Mouse (Mus musculus): ENCODE measurements around the gene Myom3.
A peak's percentile ranks its signal among the peaks of the same experiment; 100 is the strongest.

Myom3 gene

GRCm38 (mm10) chr4:135804169-135804568 lies 44.7 kb downstream of the Myom3 start:
- DNase-seq (ENCODE audit: low spot score in 2 of 2) = no peak

- DNase-seq (ENCODE audit: low spot score in 2 of 2) = no peak
Measured at GRCm38 (mm10) chr4:135814896-135815295, 55.4 kb downstream of the Myom3 start.

- DNase-seq (ENCODE audit: low spot score in 2 of 2) = peak; percentile 31 to 36
Measured at GRCm38 (mm10) chr4:135816905-135817622, 57.5 kb downstream of the Myom3 start.

GRCm38 (mm10) chr4:135818366-135818765 lies 58.9 kb downstream of the Myom3 start:
- no peak for DNase-seq (ENCODE audit: low spot score in 2 of 2)

DNA sequence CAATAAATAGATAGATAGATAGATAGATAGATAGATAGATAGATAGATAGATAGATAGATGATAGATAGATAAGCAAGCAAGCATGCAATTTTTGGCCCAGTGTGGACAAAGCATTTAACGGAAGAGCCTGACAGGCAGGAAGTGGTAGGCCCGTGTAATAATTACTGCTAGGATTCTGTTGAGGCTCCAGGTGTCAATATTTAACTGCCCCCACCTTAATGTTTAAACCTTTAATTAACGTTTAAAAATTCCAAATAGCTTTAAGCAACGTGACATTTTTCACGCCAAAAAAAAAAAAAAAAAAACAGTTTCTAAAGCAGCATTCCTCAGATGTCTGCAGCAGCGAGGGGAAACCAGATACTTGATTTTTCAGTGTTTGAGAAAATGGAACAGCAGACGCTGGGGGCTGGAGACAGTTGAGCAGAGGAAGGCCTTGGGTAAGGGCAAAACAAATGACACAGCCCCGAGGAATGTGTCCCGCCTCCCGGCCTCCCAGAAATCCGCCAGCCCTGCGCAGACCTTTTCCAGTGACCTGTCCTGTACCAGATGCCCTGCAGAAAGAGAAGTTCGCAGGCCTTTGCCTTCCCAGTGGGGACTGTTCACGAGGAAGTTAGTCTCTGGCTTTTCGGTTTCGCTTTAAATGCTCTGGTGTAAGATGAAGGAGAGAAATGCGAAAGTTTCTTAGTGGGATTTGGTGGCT lies 60.5 kb downstream of the Myom3 start:
- DNase-seq (ENCODE audit: low spot score in 2 of 2) = no peak

DNA sequence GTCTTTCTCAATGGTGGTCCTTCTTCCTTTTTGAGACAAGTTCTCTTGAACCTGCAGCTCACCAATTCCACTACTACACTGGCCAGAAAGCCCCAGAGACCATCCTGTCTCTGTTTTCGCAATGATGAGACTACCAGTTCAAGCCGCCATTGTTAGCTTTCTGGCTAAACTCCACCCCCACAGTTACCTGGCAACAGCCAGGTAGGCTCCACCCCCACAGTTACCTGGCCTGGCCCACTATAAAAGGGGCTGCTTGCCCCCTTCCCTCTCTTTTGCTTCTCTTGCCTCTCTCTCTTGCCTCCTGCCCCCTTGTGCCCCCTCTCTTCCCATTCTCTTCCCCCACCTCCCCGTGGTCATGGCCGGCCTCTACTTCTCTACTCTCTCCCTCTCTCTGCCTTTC lies 62.3 kb downstream of the Myom3 start:
- no peak for DNase-seq (ENCODE audit: low spot score in 2 of 2)

DNA sequence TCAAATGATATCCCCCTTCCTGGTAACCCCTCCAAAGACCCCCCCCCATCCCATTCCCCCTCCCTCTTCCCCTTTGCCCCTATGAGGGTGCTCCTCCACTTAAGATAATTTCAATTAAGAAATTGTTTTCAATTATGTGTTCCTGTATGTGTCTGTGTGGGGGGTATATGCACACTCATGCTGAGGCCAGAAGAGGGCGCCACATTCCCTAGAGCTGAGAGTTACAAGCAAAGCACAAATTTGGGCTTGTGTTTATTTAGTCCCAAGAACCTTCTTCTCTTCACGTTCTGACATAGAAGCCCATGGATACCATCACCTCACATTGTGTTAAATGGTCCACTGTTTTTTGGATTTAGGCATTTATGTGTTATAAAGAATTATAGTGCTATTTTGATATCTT lies 63.8 kb downstream of the Myom3 start:
- no peak for DNase-seq (ENCODE audit: low spot score in 2 of 2)

DNA sequence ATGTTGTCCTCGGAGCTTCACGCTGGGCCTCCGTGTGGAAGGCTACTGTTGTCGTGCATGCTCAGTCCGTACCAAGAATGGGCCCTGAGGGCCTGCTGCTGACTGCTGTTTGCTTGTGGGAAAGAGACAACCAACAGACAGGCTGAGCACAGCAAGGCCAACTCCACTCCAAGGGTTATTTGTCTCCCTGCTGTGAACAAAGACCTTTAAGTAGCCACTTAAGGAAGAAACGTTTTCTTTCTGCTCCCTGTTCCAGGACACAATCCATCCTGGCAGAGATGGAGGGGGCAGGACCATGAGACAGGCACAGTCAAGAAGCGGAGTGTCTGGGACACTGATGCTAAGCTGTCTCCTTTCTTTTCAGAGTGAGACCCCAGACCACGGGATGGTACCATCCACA lies 64.7 kb downstream of the Myom3 start:
- DNase-seq (ENCODE audit: low spot score in 2 of 2) = no peak

- DNase-seq (ENCODE audit: low spot score in 2 of 2) = peak; percentile 79 to 82
Measured at GRCm38 (mm10) chr4:135828491-135828890, 69.0 kb downstream of the Myom3 start.

- DNase-seq (ENCODE audit: low spot score in 2 of 2) = no peak
Measured at GRCm38 (mm10) chr4:135832070-135832469, 72.6 kb downstream of the Myom3 start.

GRCm38 (mm10) chr4:135833301-135834123 lies 74.0 kb downstream of the Myom3 start:
- no peak for DNase-seq (ENCODE audit: low spot score in 2 of 2)

- DNase-seq (ENCODE audit: low spot score in 2 of 2) = no peak
Measured at GRCm38 (mm10) chr4:135834124-135834717, 74.7 kb downstream of the Myom3 start.

- no peak for DNase-seq (ENCODE audit: low spot score in 2 of 2)
Measured at GRCm38 (mm10) chr4:135838925-135839292, 79.4 kb downstream of the Myom3 start.

- DNase-seq (ENCODE audit: low spot score in 2 of 2) = no peak
Measured at GRCm38 (mm10) chr4:135839293-135840011, 79.9 kb downstream of the Myom3 start.

- DNase-seq (ENCODE audit: low spot score in 2 of 2) = no peak
Measured at GRCm38 (mm10) chr4:135844400-135844799, 84.9 kb downstream of the Myom3 start.

GRCm38 (mm10) chr4:135847581-135847980 lies 88.1 kb downstream of the Myom3 start:
- no peak for DNase-seq (ENCODE audit: low spot score in 2 of 2)

- DNase-seq (ENCODE audit: low spot score in 2 of 2) = peak; percentile 49 to 54
Measured at GRCm38 (mm10) chr4:135850411-135851095, 91.0 kb downstream of the Myom3 start.

DNA sequence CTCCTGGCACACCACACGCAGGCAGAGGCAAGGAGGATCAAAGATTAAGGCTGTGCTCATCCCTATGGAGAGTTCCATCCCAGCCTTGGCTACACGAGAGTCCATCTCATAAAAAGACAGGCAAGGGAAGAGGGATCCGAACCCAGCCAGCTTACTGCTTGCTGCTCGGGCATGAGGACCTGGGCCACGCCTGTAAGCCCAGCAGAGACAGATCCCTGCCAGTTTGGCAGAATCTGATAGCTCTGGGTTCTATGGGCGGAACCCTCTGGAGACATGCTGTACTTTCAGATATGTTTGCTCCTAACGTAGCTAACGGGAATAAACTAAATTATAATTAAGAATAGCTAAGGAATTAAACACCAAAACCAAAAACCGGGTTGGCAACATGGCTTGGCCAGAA lies 92.4 kb downstream of the Myom3 start:
- DNase-seq (ENCODE audit: low spot score in 2 of 2) = no peak

- no peak for DNase-seq (ENCODE audit: low spot score in 2 of 2)
Measured at GRCm38 (mm10) chr4:135853987-135854546, 94.6 kb downstream of the Myom3 start.

DNA sequence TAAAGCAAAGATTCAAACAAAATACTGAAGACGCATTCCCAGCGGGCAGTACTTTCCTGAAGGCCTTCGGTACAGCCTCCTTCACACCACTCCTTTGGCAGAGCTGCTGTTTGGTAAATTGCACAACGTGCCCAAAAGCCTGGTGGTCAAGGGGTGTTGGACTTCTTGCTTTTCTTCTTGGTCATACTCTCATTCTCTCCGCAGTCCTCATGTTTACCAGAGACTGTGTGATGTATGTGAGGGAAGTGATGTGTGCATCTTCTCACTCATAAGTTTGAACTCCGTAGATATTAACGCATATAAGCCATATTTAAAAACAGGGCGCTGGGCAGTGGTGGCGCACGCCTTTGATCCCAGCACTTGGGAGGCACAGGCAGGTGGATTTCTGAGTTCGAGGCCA lies 95.1 kb downstream of the Myom3 start:
- no peak for DNase-seq (ENCODE audit: low spot score in 2 of 2)

DNA sequence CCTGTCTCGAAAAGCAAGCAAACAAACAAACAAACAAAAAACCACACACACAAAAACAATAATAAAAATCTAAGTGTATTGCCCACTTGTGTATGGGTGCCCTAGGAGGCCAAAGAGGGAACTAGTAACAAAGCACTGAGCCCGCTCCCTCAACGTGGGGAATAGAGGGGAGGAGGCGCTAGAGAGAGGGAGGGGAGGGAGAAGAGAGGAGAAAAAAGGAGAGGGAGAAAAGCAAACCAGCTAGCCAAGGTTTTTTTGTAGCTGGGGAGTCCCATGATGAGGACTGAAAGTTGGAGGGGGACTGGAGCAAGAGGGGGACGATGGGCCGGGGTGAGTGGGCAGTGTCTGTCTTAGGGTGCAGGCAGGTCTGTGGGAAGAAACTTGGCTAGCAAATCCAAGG lies 95.6 kb downstream of the Myom3 start:
- DNase-seq (ENCODE audit: low spot score in 2 of 2) = no peak
